8 mouse cellular contexts compared by ENCODE assay signal in the genomic region with DNA sequence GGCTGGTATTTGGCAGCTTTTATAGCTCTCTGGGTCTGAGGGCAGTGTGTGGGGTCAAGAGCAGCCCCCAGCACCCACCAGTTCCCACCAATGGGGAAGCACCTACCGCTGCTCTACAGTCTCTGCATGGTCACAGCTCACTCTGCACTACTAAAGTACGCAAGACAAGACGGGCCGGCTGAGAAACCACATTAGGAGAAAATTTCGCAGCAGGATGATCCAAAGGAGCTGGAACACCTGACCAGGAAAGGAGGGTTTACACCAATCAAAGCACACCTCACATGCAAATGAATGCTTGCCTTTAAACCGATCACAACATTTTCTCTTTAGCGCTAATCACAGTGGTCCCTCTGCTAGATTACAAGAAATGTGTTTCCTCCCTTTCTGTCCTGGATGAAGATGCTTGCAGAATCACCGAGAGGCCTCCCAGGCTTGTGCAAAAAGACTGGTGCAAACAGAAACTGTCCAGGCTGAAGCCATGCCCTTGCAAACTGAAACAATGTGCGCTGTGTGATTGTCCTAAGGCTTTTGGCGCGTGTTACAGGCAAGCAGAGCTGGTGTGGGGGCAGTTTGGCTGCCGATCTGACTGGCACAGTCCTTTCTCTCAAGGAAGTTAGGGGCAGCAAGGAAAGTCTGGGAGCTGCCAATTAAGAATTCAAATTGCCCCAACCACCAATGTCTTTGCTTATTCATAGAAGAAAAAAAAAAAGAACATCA. TPM values are rescaled to one million over a fixed set of nuclear protein-coding genes. Genes with fewer than 3 reads are reported as not detected.
DNase-seq lines count a peak whose midpoint lies in the region; ATAC-seq and TF ChIP-seq lines count a peak whose summit lies in the region.

No protein-coding gene starts in this region.

- DNase-seq in heart, postnatal 14 days, result no peak
- no peak for DNase-seq in limb, embryonic 14.5 days (ENCODE audit: low spot score)
- DNase-seq in yolk sac, embryonic 10.5 days (ENCODE audit: low spot score), result no peak
- no peak for DNase-seq in kidney, adult 11 months

- H3K27ac ChIP-seq in heart, embryonic 11.5 days (ENCODE audit: low read depth, low read length), result no peak overlapping the region
- peak overlapping the region; percentile 42 for H3K27ac ChIP-seq in ES-Bruce4 (ENCODE audit: insufficient read depth, low read length)
- H3K27ac ChIP-seq in embryonic facial prominence, embryonic 15.5 days (replicated peaks), result no peak overlapping the region
- H3K27ac ChIP-seq in limb, embryonic 14.5 days (replicated peaks; ENCODE audit: low read depth, low read length), result no peak overlapping the region
- H3K27ac ChIP-seq in stomach, embryonic 15.5 days, result no peak overlapping the region

- H3K4me2 ChIP-seq in heart, embryonic 11.5 days, result peak overlapping the region; percentile 43
- peak overlapping the region; percentile 27; the same call in 1 of the 2 replicates for H3K4me2 ChIP-seq in embryonic facial prominence, embryonic 15.5 days (replicated peaks)
- peak overlapping the region; percentile 21; the same call in 1 of the 2 replicates for H3K4me2 ChIP-seq in limb, embryonic 14.5 days (replicated peaks; ENCODE audit: low read depth, low read length, severe bottlenecking)
- peak overlapping the region; percentile 27; the same call in 1 of the 2 replicates for H3K4me2 ChIP-seq in stomach, embryonic 15.5 days

- no peaks in the 10 kb centered on the region for H3K9me3 ChIP-seq in heart, embryonic 11.5 days (replicated peaks; ENCODE audit: control insufficient read depth, low read length)
- no peaks in the 10 kb centered on the region for H3K9me3 ChIP-seq in ES-Bruce4 (replicated peaks; ENCODE audit: control insufficient read depth, insufficient read depth, low read length, poor library complexity, severe bottlenecking)
- no peaks in the 10 kb centered on the region for H3K9me3 ChIP-seq in embryonic facial prominence, embryonic 15.5 days (replicated peaks)
- no peaks in the 10 kb centered on the region for H3K9me3 ChIP-seq in limb, embryonic 14.5 days (ENCODE audit: control insufficient read depth, low read length)
- no peaks in the 10 kb centered on the region for H3K9me3 ChIP-seq in stomach, embryonic 15.5 days

- no peaks in the 10 kb centered on the region for H3K36me3 ChIP-seq in heart, embryonic 11.5 days (ENCODE audit: control insufficient read depth, insufficient read depth, low read length)
- no peaks in the 10 kb centered on the region for H3K36me3 ChIP-seq in ES-Bruce4 (ENCODE audit: control insufficient read depth, insufficient read depth, low read length, poor library complexity, severe bottlenecking)
- H3K36me3 ChIP-seq in embryonic facial prominence, embryonic 15.5 days, result no peaks in the 10 kb centered on the region
- no peaks in the 10 kb centered on the region for H3K36me3 ChIP-seq in limb, embryonic 14.5 days (ENCODE audit: control insufficient read depth, insufficient read depth, low read length)
- no peaks in the 10 kb centered on the region for H3K36me3 ChIP-seq in stomach, embryonic 15.5 days

- intact Hi-C loops in heart, postnatal 14 days (cut with DNase I), result no loop called here

- no peak overlapping the region for H3K9ac ChIP-seq in heart, embryonic 11.5 days (ENCODE audit: low read depth, low read length)
- peak overlapping the region; percentile 40; the same call in 1 of the 2 replicates for H3K9ac ChIP-seq in ES-Bruce4 (ENCODE audit: low read depth, poor library complexity, severe bottlenecking)
- H3K9ac ChIP-seq in embryonic facial prominence, embryonic 15.5 days, result no peak overlapping the region
- H3K9ac ChIP-seq in limb, embryonic 14.5 days (ENCODE audit: low read depth, low read length, severe bottlenecking), result no peak overlapping the region
- no peak overlapping the region for H3K9ac ChIP-seq in stomach, embryonic 15.5 days

- H3K4me3 ChIP-seq in heart, embryonic 11.5 days (ENCODE audit: low read depth, low read length), result peak overlapping the region; percentile 4
- H3K4me3 ChIP-seq in ES-Bruce4 (ENCODE audit: low read depth, low read length), result peak overlapping the region; percentile 56
- no peak overlapping the region; the same call in 1 of the 2 replicates for H3K4me3 ChIP-seq in embryonic facial prominence, embryonic 15.5 days (replicated peaks)
- 0 out of 2 replicates have a peak overlapping the region, but pooled peaks have one; percentile 1 for H3K4me3 ChIP-seq in limb, embryonic 14.5 days (replicated peaks; ENCODE audit: low read length)
- no peak overlapping the region for H3K4me3 ChIP-seq in stomach, embryonic 15.5 days (replicated peaks)

- no peak for ATAC-seq in heart, embryonic 11.5 days (replicated peaks; ENCODE audit: insufficient number of reproducible peaks, low FRiP score, low TSS enrichment)
- ATAC-seq in embryonic facial prominence, embryonic 15.5 days (ENCODE audit: insufficient number of reproducible peaks, low FRiP score, low TSS enrichment, low read depth), result no peak
- ATAC-seq in limb, embryonic 14.5 days (ENCODE audit: low FRiP score, low read depth), result no peak
- no peak for ATAC-seq in stomach, embryonic 15.5 days (ENCODE audit: insufficient read depth, low FRiP score, low read depth)

- H3K4me1 ChIP-seq in heart, embryonic 11.5 days (ENCODE audit: control insufficient read depth, insufficient read depth, low read length), result peaks cover 5% of the 10 kb centered on the region; the same call in 1 of the 2 replicates
- H3K4me1 ChIP-seq in ES-Bruce4 (ENCODE audit: control insufficient read depth, insufficient read depth, low read length), result peaks cover 6% of the 10 kb centered on the region
- H3K4me1 ChIP-seq in embryonic facial prominence, embryonic 15.5 days, result peaks cover 28% of the 10 kb centered on the region
- peaks cover 8% of the 10 kb centered on the region for H3K4me1 ChIP-seq in limb, embryonic 14.5 days (ENCODE audit: control insufficient read depth, insufficient read depth, low read length)
- peaks cover 12% of the 10 kb centered on the region for H3K4me1 ChIP-seq in stomach, embryonic 15.5 days

- H3K27me3 ChIP-seq in heart, embryonic 11.5 days (ENCODE audit: control insufficient read depth, insufficient read depth, low read length), result no peaks in the 10 kb centered on the region
- no peaks in the 10 kb centered on the region for H3K27me3 ChIP-seq in ES-Bruce4 (ENCODE audit: control insufficient read depth, insufficient read depth, low read length, poor library complexity, severe bottlenecking)
- H3K27me3 ChIP-seq in embryonic facial prominence, embryonic 15.5 days, result peaks cover 43% of the 10 kb centered on the region
- peaks cover 41% of the 10 kb centered on the region for H3K27me3 ChIP-seq in limb, embryonic 14.5 days (ENCODE audit: control insufficient read depth, insufficient read depth, low read length)
- H3K27me3 ChIP-seq in stomach, embryonic 15.5 days (replicated peaks), result 0 out of 2 replicates have a peak, but pooled peaks cover 9% of the 10 kb centered on the region

- 13% methylated on average over 12 of the region's 12 CpGs for WGBS in heart, embryonic 11.5 days (ENCODE audit: insufficient replicate concordance)
- 17% methylated on average over 12 of the region's 12 CpGs for WGBS in embryonic facial prominence, embryonic 15.5 days
- 15% methylated on average over 12 of the region's 12 CpGs for WGBS in limb, embryonic 14.5 days
- 21% methylated on average over 12 of the region's 12 CpGs for WGBS in stomach, embryonic 15.5 days

- TF ChIP-seq CTCF in ES-Bruce4 (IDR thresholded peaks at IDR 0.05; ENCODE audit: low read depth, low read length), result no peak

- no peak for TF ChIP-seq EP300 in ES-Bruce4 (IDR thresholded peaks at IDR 0.05; ENCODE audit: insufficient read depth, low read depth, low read length)

- TF ChIP-seq POLR2A in ES-Bruce4 (IDR thresholded peaks at IDR 0.05; ENCODE audit: insufficient read depth, low read length), result no peak
- TF ChIP-seq POLR2A in limb, embryonic 14.5 days (IDR thresholded peaks at IDR 0.05; ENCODE audit: borderline replicate concordance, extremely low read depth, insufficient read depth, insufficient read length), result no peak

RNA-seq across cellular contexts. Expression of gene Zfp213, which starts 21.9 kb away (rescaled TPM):
- 15.1 and 17.4 TPM in 2 replicates for polyA plus RNA-seq in heart, embryonic 11.5 days (2014; fragmentation: Nextera tagmentation; extraction: Ambion mirVana)
- total RNA-seq in heart, postnatal 14 days (2021), result 1 to 10 TPM; 4.9 to 5.8 TPM
- 4.2 and 4.9 TPM in 2 replicates for polyA plus RNA-seq in ES-Bruce4 (2011; ENCODE audit: insufficient read depth, insufficient read length, low read depth, missing spikeins)
- polyA plus RNA-seq in embryonic facial prominence, embryonic 15.5 days (2015; fragmentation: Nextera tagmentation; extraction: Ambion mirVana), result 17.8 and 19.5 TPM in 2 replicates
- polyA plus RNA-seq in limb, embryonic 14.5 days (2012; rRNA removed), result 16.3 and 21.1 TPM in 2 replicates
- 17.4 and 18.1 TPM in 2 replicates for polyA plus RNA-seq in limb, embryonic 14.5 days (2014; fragmentation: Nextera tagmentation; extraction: Ambion mirVana)
- polyA plus RNA-seq in stomach, embryonic 15.5 days (2015; fragmentation: Nextera tagmentation; extraction: Ambion mirVana), result 16.1 and 18.8 TPM in 2 replicates

RNA-seq across cellular contexts. Expression of gene Zfp13, which starts 57.1 kb away (rescaled TPM):
- polyA plus RNA-seq in heart, embryonic 11.5 days (2014; fragmentation: Nextera tagmentation; extraction: Ambion mirVana), result 8.9 and 9.0 TPM in 2 replicates
- 1 to 10 TPM; 4.3 to 5.0 TPM for total RNA-seq in heart, postnatal 14 days (2021)
- polyA plus RNA-seq in ES-Bruce4 (2011; ENCODE audit: insufficient read depth, insufficient read length, low read depth, missing spikeins), result 25.1 and 27.7 TPM in 2 replicates
- 13.4 and 14.1 TPM in 2 replicates for polyA plus RNA-seq in embryonic facial prominence, embryonic 15.5 days (2015; fragmentation: Nextera tagmentation; extraction: Ambion mirVana)
- 27.6 and 33.8 TPM in 2 replicates for polyA plus RNA-seq in limb, embryonic 14.5 days (2012; rRNA removed)
- polyA plus RNA-seq in limb, embryonic 14.5 days (2014; fragmentation: Nextera tagmentation; extraction: Ambion mirVana), result 16.2 and 16.3 TPM in 2 replicates
- 10.3 and 12.7 TPM in 2 replicates for polyA plus RNA-seq in stomach, embryonic 15.5 days (2015; fragmentation: Nextera tagmentation; extraction: Ambion mirVana)

RNA-seq across cellular contexts. Expression of gene Zscan10, which starts 58.5 kb away (rescaled TPM):
- not detected in 2 replicates for polyA plus RNA-seq in heart, embryonic 11.5 days (2014; fragmentation: Nextera tagmentation; extraction: Ambion mirVana)
- not detected for total RNA-seq in heart, postnatal 14 days (2021)
- 51.8 and 58.5 TPM in 2 replicates for polyA plus RNA-seq in ES-Bruce4 (2011; ENCODE audit: insufficient read depth, insufficient read length, low read depth, missing spikeins)
- 0.08 and 0.14 TPM in 2 replicates for polyA plus RNA-seq in embryonic facial prominence, embryonic 15.5 days (2015; fragmentation: Nextera tagmentation; extraction: Ambion mirVana)
- polyA plus RNA-seq in limb, embryonic 14.5 days (2012; rRNA removed), result 0.63 and 1.00 TPM in 2 replicates
- polyA plus RNA-seq in limb, embryonic 14.5 days (2014; fragmentation: Nextera tagmentation; extraction: Ambion mirVana), result 0.33 TPM in 1 of 2 replicates, not detected in the other
- polyA plus RNA-seq in stomach, embryonic 15.5 days (2015; fragmentation: Nextera tagmentation; extraction: Ambion mirVana), result 0.12 and 0.18 TPM in 2 replicates

Comparison
In these comparisons a context has a peak if more than half of its experiments do, and no peak if none do; other contexts are left out.
1. H3K4me3 ChIP-seq: peak in heart, embryonic 11.5 days (single experiment), ES-Bruce4 (single experiment) and limb, embryonic 14.5 days (single experiment); none in embryonic facial prominence, embryonic 15.5 days (single experiment) and stomach, embryonic 15.5 days (single experiment).
2. RNA of gene Zscan10, which starts 58.5 kb away (polyA plus RNA-seq): 51.8 to 58.5 TPM in ES-Bruce4; 0.33 to 1.00 TPM in limb, embryonic 14.5 days, 0.12 to 0.18 TPM in stomach, embryonic 15.5 days, 0.08 to 0.14 TPM in embryonic facial prominence, embryonic 15.5 days and not detected in heart, embryonic 11.5 days; every median in the first group is over 10 times any median in the second.
3. Peak in every context shown above with its lines, with median percentiles within 50 percentile points of each other: H3K4me2 ChIP-seq.